Comparison of ENCODE assay signal across 9 mouse cellular contexts in genomic region chr10:60389447-60389865, GRCm38 (mm10). TPM values are rescaled to one million over a fixed set of nuclear protein-coding genes. Genes with fewer than 3 reads are reported as not detected.
DNase-seq lines count a peak whose midpoint lies in the region; ATAC-seq and TF ChIP-seq lines count a peak whose summit lies in the region.
"Had no signal": no experiment of that assay in that cellular context is flagged by ENCODE, and none has a peak within 500 bp of the region (broad histone marks: within the 10 kb centered on the region; RNA-seq: fewer than 3 reads in every experiment).

No protein-coding gene starts in this region.

- H3K9me3 ChIP-seq in lung, postnatal 0 days (ENCODE audit: low read length), result no peaks in the 10 kb centered on the region
- no peaks in the 10 kb centered on the region for H3K9me3 ChIP-seq in stomach, embryonic 15.5 days
- H3K9me3 ChIP-seq in midbrain, embryonic 15.5 days, result no peaks in the 10 kb centered on the region
- no peaks in the 10 kb centered on the region for H3K9me3 ChIP-seq in midbrain, embryonic 11.5 days (ENCODE audit: control insufficient read depth, low read length)
- H3K9me3 ChIP-seq: neural tube, embryonic 13.5 days had no signal

- peak; percentile 86 for ATAC-seq in activated CD4-positive, CD25-positive, alpha-beta regulatory T cell, adult 4 months
- peak; percentile 53 for ATAC-seq in lung, postnatal 0 days
- ATAC-seq in stomach, embryonic 15.5 days (ENCODE audit: insufficient read depth, low FRiP score, low read depth), result no peak
- ATAC-seq in midbrain, embryonic 15.5 days (replicated peaks), result no peak
- ATAC-seq in midbrain, embryonic 11.5 days (ENCODE audit: low FRiP score), result no peak

- intact Hi-C loops in gastrocnemius, adult 2 months (cut with DNase I), result no loop called here
- intact Hi-C loops in gastrocnemius, postnatal 14 days (cut with DNase I; ENCODE audit: low total_unique reads), result no loop called here

- no peaks in the 10 kb centered on the region for H3K36me3 ChIP-seq in lung, postnatal 0 days (ENCODE audit: insufficient read depth, low read length)
- H3K36me3 ChIP-seq in stomach, embryonic 15.5 days, result no peaks in the 10 kb centered on the region
- H3K36me3 ChIP-seq in midbrain, embryonic 15.5 days (replicated peaks), result no peaks in the 10 kb centered on the region
- H3K36me3 ChIP-seq in midbrain, embryonic 11.5 days (ENCODE audit: control insufficient read depth, insufficient read depth, low read length), result no peaks in the 10 kb centered on the region
- H3K36me3 ChIP-seq: neural tube, embryonic 13.5 days had no signal

- TF ChIP-seq CTCF in gastrocnemius, adult 2 months (IDR thresholded peaks at IDR 0.05), result no peak
- no peak for TF ChIP-seq CTCF in lung, postnatal 0 days (IDR thresholded peaks at IDR 0.05)

- no peak for DNase-seq in gastrocnemius, adult 2 months
- no peak for DNase-seq in gastrocnemius, postnatal 14 days
- peak; percentile 62 for DNase-seq in lung, postnatal 0 days (ENCODE audit: low spot score)
- DNase-seq in layer of hippocampus, postnatal 25 days (ENCODE audit: extremely low spot score in 1 of 2, low spot score in 1 of 2), result no peak
- no peak for DNase-seq in midbrain, embryonic 11.5 days (ENCODE audit: low spot score, missing footprints)

- peak overlapping the region; percentile 68 for H3K27ac ChIP-seq in gastrocnemius, adult 2 months
- H3K27ac ChIP-seq in lung, postnatal 0 days (ENCODE audit: low read length), result no peak overlapping the region
- no peak overlapping the region for H3K27ac ChIP-seq in stomach, embryonic 15.5 days
- H3K27ac ChIP-seq in midbrain, embryonic 15.5 days, result no peak overlapping the region
- H3K27ac ChIP-seq in midbrain, embryonic 11.5 days (ENCODE audit: low read depth, low read length), result no peak overlapping the region
- H3K27ac ChIP-seq: neural tube, embryonic 13.5 days had no signal

- H3K4me3 ChIP-seq in gastrocnemius, adult 2 months, result no peak overlapping the region
- H3K4me3 ChIP-seq in lung, postnatal 0 days (ENCODE audit: low read depth, low read length), result no peak overlapping the region
- no peak overlapping the region for H3K4me3 ChIP-seq in stomach, embryonic 15.5 days (replicated peaks)
- H3K4me3 ChIP-seq in midbrain, embryonic 15.5 days, result no peak overlapping the region
- no peak overlapping the region for H3K4me3 ChIP-seq in midbrain, embryonic 11.5 days (ENCODE audit: low read depth, low read length)
- H3K4me3 ChIP-seq: neural tube, embryonic 13.5 days had no signal

- H3K9ac ChIP-seq in lung, postnatal 0 days (replicated peaks; ENCODE audit: low read depth), result no peak overlapping the region
- no peak overlapping the region for H3K9ac ChIP-seq in stomach, embryonic 15.5 days
- H3K9ac ChIP-seq in midbrain, embryonic 15.5 days, result no peak overlapping the region
- H3K9ac ChIP-seq in midbrain, embryonic 11.5 days (ENCODE audit: low read length), result no peak overlapping the region
- H3K9ac ChIP-seq: neural tube, embryonic 13.5 days had no signal

- TF ChIP-seq EP300 in lung, postnatal 0 days (IDR thresholded peaks at IDR 0.05), result peak; percentile 68

- 15% methylated on average over 9 of the region's 9 CpGs for WGBS in lung, postnatal 0 days
- 16% methylated on average over 9 of the region's 9 CpGs for WGBS in stomach, embryonic 15.5 days
- 59% methylated on average over 9 of the region's 9 CpGs for WGBS in midbrain, embryonic 15.5 days
- WGBS in midbrain, embryonic 11.5 days, result 72% methylated on average over 9 of the region's 9 CpGs

- H3K27me3 ChIP-seq in lung, postnatal 0 days (replicated peaks; ENCODE audit: insufficient read depth, low read length), result no peaks in the 10 kb centered on the region
- no peaks in the 10 kb centered on the region for H3K27me3 ChIP-seq in stomach, embryonic 15.5 days (replicated peaks)
- no peaks in the 10 kb centered on the region for H3K27me3 ChIP-seq in midbrain, embryonic 15.5 days (replicated peaks)
- H3K27me3 ChIP-seq in midbrain, embryonic 11.5 days (ENCODE audit: control insufficient read depth, insufficient read depth, low read length), result no peaks in the 10 kb centered on the region
- H3K27me3 ChIP-seq: neural tube, embryonic 13.5 days had no signal

- H3K4me1 ChIP-seq in lung, postnatal 0 days (ENCODE audit: insufficient read depth, low read depth, low read length), result no peaks in the 10 kb centered on the region
- H3K4me1 ChIP-seq in stomach, embryonic 15.5 days, result peaks cover 6% of the 10 kb centered on the region; the same call in 1 of the 2 replicates
- no peaks in the 10 kb centered on the region for H3K4me1 ChIP-seq in midbrain, embryonic 15.5 days
- H3K4me1 ChIP-seq in midbrain, embryonic 11.5 days (ENCODE audit: control insufficient read depth, insufficient read depth, low read length), result peaks cover 4% of the 10 kb centered on the region; the same call in 1 of the 2 replicates

- no peak overlapping the region for H3K4me2 ChIP-seq in lung, postnatal 0 days (replicated peaks; ENCODE audit: low read depth, low read length)
- 0 out of 2 replicates have a peak overlapping the region, but pooled peaks have one; percentile 5 for H3K4me2 ChIP-seq in stomach, embryonic 15.5 days
- no peak overlapping the region for H3K4me2 ChIP-seq in midbrain, embryonic 15.5 days
- no peak overlapping the region for H3K4me2 ChIP-seq in midbrain, embryonic 11.5 days
- H3K4me2 ChIP-seq: neural tube, embryonic 13.5 days had no signal

RNA-seq across cellular contexts. Expression of gene Gm17455, which starts 10.1 kb away (rescaled TPM):
- total RNA-seq in gastrocnemius, adult 2 months (2021), result under 1 TPM in 1 of 2 experiments, not detected in 1; 0.31 TPM
- total RNA-seq in gastrocnemius, postnatal 14 days (2021), result under 1 TPM in 1 of 2 experiments, not detected in 1; 0.27 TPM
- polyA plus RNA-seq in activated CD4-positive, CD25-positive, alpha-beta regulatory T cell, adult 4 months (2017; shearing (Covaris generic)), result under 1 TPM in 1 of 2 experiments, not detected in 1; 0.84 TPM
- polyA plus RNA-seq in lung, postnatal 0 days (2015; fragmentation: Nextera tagmentation; extraction: Ambion mirVana), result 2.3 and 3.2 TPM in 2 replicates
- 0.64 and 0.98 TPM in 2 replicates for polyA plus RNA-seq in stomach, embryonic 15.5 days (2015; fragmentation: Nextera tagmentation; extraction: Ambion mirVana)
- 8.9 and 11.0 TPM in 2 replicates for polyA plus RNA-seq in midbrain, embryonic 15.5 days (2015; fragmentation: Nextera tagmentation; extraction: Ambion mirVana)
- total RNA-seq in layer of hippocampus, postnatal 25 days (2021), result 1 to 10 TPM in 1 of 2 experiments, under 1 TPM in 1; 0.34 to 1.2 TPM
- polyA plus RNA-seq in midbrain, embryonic 11.5 days (2014; fragmentation: Nextera tagmentation; extraction: Ambion mirVana), result 3.0 and 3.7 TPM in 2 replicates

RNA-seq across cellular contexts. Expression of gene Vsir, which starts 42.8 kb away (rescaled TPM):
- 1 to 10 TPM; 6.2 to 6.4 TPM for total RNA-seq in gastrocnemius, adult 2 months (2021)
- 10 to 100 TPM; 12.9 to 14.7 TPM for total RNA-seq in gastrocnemius, postnatal 14 days (2021)
- 100 to 1,000 TPM; 182 to 186 TPM for polyA plus RNA-seq in activated CD4-positive, CD25-positive, alpha-beta regulatory T cell, adult 4 months (2017; shearing (Covaris generic))
- polyA plus RNA-seq in lung, postnatal 0 days (2015; fragmentation: Nextera tagmentation; extraction: Ambion mirVana), result 13.7 and 19.7 TPM in 2 replicates
- polyA plus RNA-seq in stomach, embryonic 15.5 days (2015; fragmentation: Nextera tagmentation; extraction: Ambion mirVana), result 7.0 and 7.8 TPM in 2 replicates
- 2.5 and 3.0 TPM in 2 replicates for polyA plus RNA-seq in midbrain, embryonic 15.5 days (2015; fragmentation: Nextera tagmentation; extraction: Ambion mirVana)
- 10 to 100 TPM; 25.2 to 25.9 TPM for total RNA-seq in layer of hippocampus, postnatal 25 days (2021)
- 1.7 and 2.3 TPM in 2 replicates for polyA plus RNA-seq in midbrain, embryonic 11.5 days (2014; fragmentation: Nextera tagmentation; extraction: Ambion mirVana)

Comparison
In these comparisons a context has a peak if more than half of its experiments do, and no peak if none do; other contexts are left out.
1. ATAC-seq: peak in activated CD4-positive, CD25-positive, alpha-beta regulatory T cell, adult 4 months (single experiment) and lung, postnatal 0 days (single experiment); none in stomach, embryonic 15.5 days (single experiment), midbrain, embryonic 15.5 days (single experiment) and midbrain, embryonic 11.5 days (single experiment).